Mouse (Mus musculus) urinary bladder, postnatal 0 days (tissue): ENCODE data around the gene Clec1b. TPM values are rescaled to one million over a fixed set of nuclear protein-coding genes. Genes with fewer than 3 reads are reported as not detected.

Source experiments
- polyA plus RNA-seq: library from polyadenylated mRNA; unstranded; fragments of >200 nt; fragmentation: Nextera tagmentation; extraction: Ambion mirVana; gene quantifications from 2 replicates; pipeline ENCODE4 v1.2.1, GENCODE M21; 2015

Gene Clec1b
- 0.28 and 1.9 TPM in 2 replicates for polyA plus RNA-seq

GRCm38 (mm10) chr6:129396997-129397396 lies at the start of gene Clec1b:
Clec1b (plus strand) TSS chr6:129397297.

GRCm38 (mm10) chr6:129385774-129386173 lies 11.3 kb upstream of the Clec1b start, which contains the start of gene Clec12b:
Clec12b (minus strand) TSS chr6:129385874.

GRCm38 (mm10) chr6:129408562-129408961 lies 11.5 kb downstream of the Clec1b start, which contains the start of gene Clec9a:
Clec9a (plus strand) TSS chr6:129408862.

GRCm38 (mm10) chr6:129451411-129452039 lies 54.4 kb downstream of the Clec1b start, which contains the start of gene Clec1a:
Clec1a (minus strand) TSS chr6:129452000.

Other genes with a start within 250 kb of the Clec1b start
- 0.60 and 0.99 TPM in 2 replicates for gene Clec2d, start 216.7 kb upstream of the Clec1b start, polyA plus RNA-seq
- not detected in 2 replicates for gene Cd69, start 121.9 kb upstream of the Clec1b start, polyA plus RNA-seq
- not detected in 2 replicates for gene 4922502D21Rik, start 65.5 kb upstream of the Clec1b start, polyA plus RNA-seq
- gene Clec12a, start 54.6 kb upstream of the Clec1b start, polyA plus RNA-seq: 0.25 and 0.73 TPM in 2 replicates
- not detected in 2 replicates for gene Clec12b, start 11.4 kb upstream of the Clec1b start, polyA plus RNA-seq
- not detected in 2 replicates for gene Clec9a, start 11.6 kb downstream of the Clec1b start, polyA plus RNA-seq
- 1.1 and 1.3 TPM in 2 replicates for gene Clec1a, start 54.7 kb downstream of the Clec1b start, polyA plus RNA-seq
- gene Olr1, start 109.9 kb downstream of the Clec1b start, polyA plus RNA-seq: 1.4 and 16.2 TPM in 2 replicates
- not detected in 2 replicates for gene Tmem52b, start 115.3 kb downstream of the Clec1b start, polyA plus RNA-seq
- 41.1 and 44.2 TPM in 2 replicates for gene Gabarapl1, start 135.9 kb downstream of the Clec1b start, polyA plus RNA-seq
- gene Klre1, start 180.6 kb downstream of the Clec1b start, polyA plus RNA-seq: not detected in 2 replicates
- not detected in 2 replicates for gene Klrd1, start 194.5 kb downstream of the Clec1b start, polyA plus RNA-seq
- gene Klrk1, start 226.6 kb downstream of the Clec1b start, polyA plus RNA-seq: not detected in 2 replicates
- gene Klrc3, start 246.0 kb downstream of the Clec1b start, polyA plus RNA-seq: not detected in 2 replicates